Mouse (Mus musculus): Measurements from ENCODE around the gene Plagl2.

Gene Plagl2

GRCm38 (mm10) chr2:153191242-153191641 is 50.0 kb downstream of the Plagl2 start:
- in situ Hi-C loops (cut with MseI, MboI), result no loop called here

DNA sequence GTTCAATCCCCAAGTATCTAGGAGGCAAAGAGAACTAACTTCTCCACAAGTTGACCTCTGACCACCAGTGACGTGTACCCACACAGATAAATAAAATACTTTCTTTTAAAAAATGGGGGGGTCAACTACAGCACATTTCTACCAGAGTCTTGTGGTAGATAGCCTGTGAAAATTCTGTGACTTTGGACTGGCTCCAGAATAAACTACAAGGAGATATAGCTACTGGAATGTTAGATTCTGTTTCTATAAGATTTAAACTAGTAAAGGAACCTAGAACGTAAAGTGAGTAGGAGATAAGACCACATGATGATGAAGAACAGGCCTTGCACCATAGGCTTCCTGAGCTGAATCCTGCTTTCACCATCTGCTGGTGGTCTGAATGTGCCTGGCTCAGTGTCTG is 53.4 kb downstream of the Plagl2 start:
- in situ Hi-C loops (cut with MseI, MboI), result no loop called here

GRCm38 (mm10) chr2:153186176-153186591 is 55.0 kb downstream of the Plagl2 start:
- in situ Hi-C loops (cut with MseI, MboI), result no loop called here

DNA sequence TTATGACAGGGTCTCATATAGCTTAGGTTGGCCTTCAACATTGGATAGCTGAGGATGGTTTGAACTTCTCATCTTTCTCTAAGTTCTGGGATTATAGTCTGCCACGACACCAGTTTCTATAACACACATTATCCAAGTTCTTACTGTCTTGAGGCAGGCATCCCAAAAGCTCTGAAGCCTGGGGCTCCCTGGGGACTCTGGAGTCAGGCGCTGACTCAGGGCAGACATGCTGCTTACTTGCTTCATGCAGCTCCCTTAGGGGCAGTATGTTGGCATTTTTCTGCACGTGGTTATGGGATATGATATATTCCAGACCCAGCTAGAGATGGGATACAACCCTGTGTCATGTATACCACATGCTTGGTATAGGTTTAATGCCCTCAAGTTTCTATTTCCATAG is 61.3 kb downstream of the Plagl2 start:
- in situ Hi-C loops (cut with MseI, MboI), result no loop called here

DNA sequence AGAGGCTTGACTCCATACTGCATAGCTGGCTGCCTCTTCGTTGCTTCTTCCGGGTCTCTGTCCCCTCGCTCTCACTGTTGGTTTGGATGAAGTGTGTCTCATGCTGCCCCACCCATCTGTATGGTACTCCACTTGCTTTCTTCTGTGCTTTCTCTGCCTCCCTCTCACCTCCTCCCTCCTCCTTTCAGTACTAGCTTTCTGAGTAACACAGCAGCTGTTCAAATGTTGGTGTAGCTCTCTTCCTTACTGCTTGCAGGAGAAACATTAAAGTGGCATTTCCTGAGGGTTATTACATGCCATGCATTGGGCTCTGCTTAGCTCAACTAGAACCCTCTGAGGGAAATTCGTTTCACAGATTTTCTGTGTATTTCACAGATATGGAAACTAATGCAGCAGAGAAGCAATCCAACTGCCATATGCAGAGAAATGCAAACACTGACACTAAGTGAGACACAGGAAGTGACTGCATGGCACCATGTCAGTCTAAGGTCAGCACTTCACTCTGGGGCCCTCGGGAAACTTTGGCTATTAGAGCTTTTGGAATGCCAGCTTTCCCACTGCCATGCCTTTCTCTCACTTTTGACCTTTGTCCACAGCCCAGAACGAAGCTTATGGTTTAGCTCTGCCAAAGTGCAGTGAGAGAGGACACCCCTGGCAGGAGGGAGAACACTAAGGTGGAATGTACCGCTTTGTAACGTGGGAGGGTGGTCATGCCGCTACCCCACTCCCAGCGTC is 61.9 kb downstream of the Plagl2 start:
- in situ Hi-C loops (cut with MseI, MboI), result no loop called here
